Mouse (Mus musculus): ENCODE measurements around the gene H2-Oa. TPM values are rescaled to one million over a fixed set of nuclear protein-coding genes. Genes with fewer than 3 reads are reported as not detected.
"Not testable (repeated sequence)": the region's sequence is repeated elsewhere in the genome, so short reads cannot be mapped to it uniquely, and the experiment has no call there.

Gene H2-Oa
- polyA plus RNA-seq, 1 experiment from 2014 or later = 0.65 TPM

- H3K27me3 ChIP-seq = peaks cover 52% of the 10 kb centered on the region
- no peaks in the 10 kb centered on the region for H3K36me3 ChIP-seq
- peak overlapping the region; percentile 70 for H3K4me2 ChIP-seq (replicated peaks)
- no peak overlapping the region for H3K9ac ChIP-seq
- WGBS = 12% methylated on average over 5 of the region's 5 CpGs
- H3K27ac ChIP-seq = no peak overlapping the region
- H3K9me3 ChIP-seq = no peaks in the 10 kb centered on the region
- H3K4me1 ChIP-seq = peaks cover 27% of the 10 kb centered on the region
- peak overlapping the region; percentile 35; the same call in 1 of the 2 replicates for H3K4me3 ChIP-seq
- ATAC-seq (ENCODE audit: low FRiP score, low read depth) = no peak
Observed at GRCm38 (mm10) chr17:34140240-34140639, 48.1 kb downstream of the H2-Oa start.

GRCm38 (mm10) chr17:34141448-34141847, 49.3 kb downstream of the H2-Oa start:
- WGBS = 60% methylated on average over 4 of the region's 4 CpGs
- Histone ChIP-seq H3K9me3 (no peaks in the 10 kb centered on the region), H3K27me3 (peaks cover 49% of the 10 kb centered on the region), H3K4me3 (no peak overlapping the region), H3K9ac (no peak overlapping the region), H3K36me3 (no peaks in the 10 kb centered on the region), H3K27ac (no peak overlapping the region), H3K4me2 (replicated peaks) (no peak overlapping the region), H3K4me1 (peaks cover 22% of the 10 kb centered on the region)
- no peak for ATAC-seq (ENCODE audit: low FRiP score, low read depth)

GRCm38 (mm10) chr17:34142456-34143010, 50.4 kb downstream of the H2-Oa start:
- H3K36me3 ChIP-seq = no peaks in the 10 kb centered on the region
- ATAC-seq (ENCODE audit: low FRiP score, low read depth) = no peak
- peaks cover 40% of the 10 kb centered on the region for H3K27me3 ChIP-seq
- no peaks in the 10 kb centered on the region for H3K9me3 ChIP-seq
- peaks cover 22% of the 10 kb centered on the region for H3K4me1 ChIP-seq
- H3K4me3 ChIP-seq = no peak overlapping the region
- no peak overlapping the region for H3K27ac ChIP-seq
- WGBS = 49% methylated on average over 7 of the region's 7 CpGs
- no peak overlapping the region for H3K4me2 ChIP-seq (replicated peaks)
- no peak overlapping the region for H3K9ac ChIP-seq

- Histone ChIP-seq H3K27me3 (peaks cover 35% of the 10 kb centered on the region), H3K4me1 (peaks cover 22% of the 10 kb centered on the region), H3K27ac (no peak within 1 kb of the TSS), H3K36me3 (no peaks in the 10 kb centered on the region), H3K9ac (no peak within 1 kb of the TSS), H3K4me2 (replicated peaks) (no peak within 1 kb of the TSS), H3K9me3 (no peaks in the 10 kb centered on the region), H3K4me3 (no peak within 1 kb of the TSS)
- ATAC-seq (ENCODE audit: low FRiP score, low read depth) = no peak
- WGBS = 27% methylated on average over 7 of the region's 7 CpGs
Observed at GRCm38 (mm10) chr17:34143033-34143432, 50.9 kb downstream of the H2-Oa start, which contains the start of gene H2-DMb2. Gene H2-DMb2 (plus strand): TSS chr17:34143307.

- H3K36me3 ChIP-seq = no peaks in the 10 kb centered on the region
- peaks cover 22% of the 10 kb centered on the region for H3K4me1 ChIP-seq
- no peak overlapping the region for H3K4me2 ChIP-seq (replicated peaks)
- H3K27ac ChIP-seq = no peak overlapping the region
- peaks cover 31% of the 10 kb centered on the region for H3K27me3 ChIP-seq
- H3K4me3 ChIP-seq = no peak overlapping the region
- no peaks in the 10 kb centered on the region for H3K9me3 ChIP-seq
- no peak overlapping the region for H3K9ac ChIP-seq
- WGBS = 77% methylated on average over 4 of the region's 5 CpGs
- ATAC-seq (ENCODE audit: low FRiP score, low read depth) = no peak
Observed at GRCm38 (mm10) chr17:34143461-34143860, 51.3 kb downstream of the H2-Oa start.

GRCm38 (mm10) chr17:34144221-34144620, 52.1 kb downstream of the H2-Oa start:
- Histone ChIP-seq H3K27me3 (peaks cover 23% of the 10 kb centered on the region), H3K4me1 (peaks cover 17% of the 10 kb centered on the region)
- H3K4me3 ChIP-seq; ATAC-seq (ENCODE audit: low FRiP score, low read depth); H3K4me2 ChIP-seq (replicated peaks); H3K9ac ChIP-seq; H3K9me3 ChIP-seq; H3K27ac ChIP-seq; H3K36me3 ChIP-seq: not testable (repeated sequence)
- 87% methylated on average over 4 of the region's 4 CpGs for WGBS

Other genes starting within 250 kb of the H2-Oa start
- gene Cd320, start 249.2 kb upstream of the H2-Oa start, polyA plus RNA-seq (2015; fragmentation: Nextera tagmentation; extraction: Ambion mirVana) = 67.0 and 69.7 TPM in 2 replicates
- gene Gm7029, start 218.5 kb upstream of the H2-Oa start, polyA plus RNA-seq (2015; fragmentation: Nextera tagmentation; extraction: Ambion mirVana) = not detected in 2 replicates
- 8.1 and 10.0 TPM in 2 replicates for gene Kifc1, start 201.7 kb upstream of the H2-Oa start, polyA plus RNA-seq (2015; fragmentation: Nextera tagmentation; extraction: Ambion mirVana)
- 0.27 and 0.55 TPM in 2 replicates for gene Platr17, start 187.2 kb upstream of the H2-Oa start, polyA plus RNA-seq (2015; fragmentation: Nextera tagmentation; extraction: Ambion mirVana)
- 59.6 and 65.4 TPM in 2 replicates for gene Daxx, start 182.9 kb upstream of the H2-Oa start, polyA plus RNA-seq (2015; fragmentation: Nextera tagmentation; extraction: Ambion mirVana)
- gene Tapbp, start 176.4 kb upstream of the H2-Oa start, polyA plus RNA-seq (2015; fragmentation: Nextera tagmentation; extraction: Ambion mirVana) = 27.4 and 28.4 TPM in 2 replicates
- gene Zbtb22, start 176.4 kb upstream of the H2-Oa start, polyA plus RNA-seq (2015; fragmentation: Nextera tagmentation; extraction: Ambion mirVana) = 16.3 and 16.6 TPM in 2 replicates
- 54.2 and 59.2 TPM in 2 replicates for gene Rgl2, start 162.8 kb upstream of the H2-Oa start, polyA plus RNA-seq (2015; fragmentation: Nextera tagmentation; extraction: Ambion mirVana)
- gene Pfdn6, start 152.0 kb upstream of the H2-Oa start, polyA plus RNA-seq (2015; fragmentation: Nextera tagmentation; extraction: Ambion mirVana) = 167 and 171 TPM in 2 replicates
- gene Wdr46, start 151.7 kb upstream of the H2-Oa start, polyA plus RNA-seq (2015; fragmentation: Nextera tagmentation; extraction: Ambion mirVana) = 35.4 and 37.0 TPM in 2 replicates
- 8.0 and 9.2 TPM in 2 replicates for gene B3galt4, start 140.9 kb upstream of the H2-Oa start, polyA plus RNA-seq (2015; fragmentation: Nextera tagmentation; extraction: Ambion mirVana)
- gene Vps52, start 136.5 kb upstream of the H2-Oa start, polyA plus RNA-seq (2015; fragmentation: Nextera tagmentation; extraction: Ambion mirVana) = 46.8 and 49.4 TPM in 2 replicates
- 1,649 and 1,723 TPM in 2 replicates for gene Rps18, start 136.3 kb upstream of the H2-Oa start, polyA plus RNA-seq (2015; fragmentation: Nextera tagmentation; extraction: Ambion mirVana)
- 7.3 and 12.2 TPM in 2 replicates for gene H2-K1, start 92.0 kb upstream of the H2-Oa start, polyA plus RNA-seq (2015; fragmentation: Nextera tagmentation; extraction: Ambion mirVana)
- 19.1 and 19.8 TPM in 2 replicates for gene Ring1, start 67.7 kb upstream of the H2-Oa start, polyA plus RNA-seq (2015; fragmentation: Nextera tagmentation; extraction: Ambion mirVana)
- gene H2-Ke6, start 64.3 kb upstream of the H2-Oa start, polyA plus RNA-seq (2015; fragmentation: Nextera tagmentation; extraction: Ambion mirVana) = 50.0 and 59.4 TPM in 2 replicates
- gene Slc39a7, start 60.7 kb upstream of the H2-Oa start, polyA plus RNA-seq (2015; fragmentation: Nextera tagmentation; extraction: Ambion mirVana) = 237 and 244 TPM in 2 replicates
- gene Rxrb, start 60.5 kb upstream of the H2-Oa start, polyA plus RNA-seq (2015; fragmentation: Nextera tagmentation; extraction: Ambion mirVana) = 56.1 and 59.1 TPM in 2 replicates
- gene Col11a2, start 52.9 kb upstream of the H2-Oa start, polyA plus RNA-seq (2015; fragmentation: Nextera tagmentation; extraction: Ambion mirVana) = 46.3 and 56.6 TPM in 2 replicates
- gene H2-DMa, start 27.2 kb downstream of the H2-Oa start, polyA plus RNA-seq (2015; fragmentation: Nextera tagmentation; extraction: Ambion mirVana) = 14.2 and 15.6 TPM in 2 replicates
- gene Brd2, start 30.3 kb downstream of the H2-Oa start, polyA plus RNA-seq (2015; fragmentation: Nextera tagmentation; extraction: Ambion mirVana) = 132 and 133 TPM in 2 replicates
- gene H2-DMb2, start 51.0 kb downstream of the H2-Oa start, polyA plus RNA-seq (2015; fragmentation: Nextera tagmentation; extraction: Ambion mirVana) = 0.15 and 0.38 TPM in 2 replicates
- 1.5 and 1.7 TPM in 2 replicates for gene H2-DMb1, start 60.7 kb downstream of the H2-Oa start, polyA plus RNA-seq (2015; fragmentation: Nextera tagmentation; extraction: Ambion mirVana)
- 8.0 and 8.4 TPM in 2 replicates for gene Tap1, start 95.2 kb downstream of the H2-Oa start, polyA plus RNA-seq (2015; fragmentation: Nextera tagmentation; extraction: Ambion mirVana)
- 2.7 and 3.6 TPM in 2 replicates for gene Psmb9, start 95.4 kb downstream of the H2-Oa start, polyA plus RNA-seq (2015; fragmentation: Nextera tagmentation; extraction: Ambion mirVana)
- 5.5 and 5.6 TPM in 2 replicates for gene Psmb8, start 105.4 kb downstream of the H2-Oa start, polyA plus RNA-seq (2015; fragmentation: Nextera tagmentation; extraction: Ambion mirVana)
- 2.0 and 3.1 TPM in 2 replicates for gene Tap2, start 111.2 kb downstream of the H2-Oa start, polyA plus RNA-seq (2015; fragmentation: Nextera tagmentation; extraction: Ambion mirVana)
- gene H2-Ob, start 146.6 kb downstream of the H2-Oa start, polyA plus RNA-seq (2015; fragmentation: Nextera tagmentation; extraction: Ambion mirVana) = not detected in 2 replicates
- 2.9 and 4.2 TPM in 2 replicates for gene H2-Ab1, start 165.3 kb downstream of the H2-Oa start, polyA plus RNA-seq (2015; fragmentation: Nextera tagmentation; extraction: Ambion mirVana)
- gene H2-Aa, start 195.5 kb downstream of the H2-Oa start, polyA plus RNA-seq (2015; fragmentation: Nextera tagmentation; extraction: Ambion mirVana) = 2.2 and 2.6 TPM in 2 replicates
- gene H2-Eb1, start 213.5 kb downstream of the H2-Oa start, polyA plus RNA-seq (2015; fragmentation: Nextera tagmentation; extraction: Ambion mirVana) = 2.6 and 2.9 TPM in 2 replicates
- gene H2-Eb2, start 233.3 kb downstream of the H2-Oa start, polyA plus RNA-seq (2015; fragmentation: Nextera tagmentation; extraction: Ambion mirVana) = not detected in 2 replicates